Mouse (Mus musculus) adrenal gland, postnatal 25 days (tissue): ENCODE measurements around the gene Skint11. TPM values are rescaled to one million over a fixed set of nuclear protein-coding genes. Genes with fewer than 3 reads are reported as not detected.
"Not testable (repeated sequence)": the region's sequence is repeated elsewhere in the genome, so short reads cannot be mapped to it uniquely, and the experiment has no call there.

Experiments
- DNase-seq: peaks from one replicate; pipeline ENCODE4 v3.0.0; 2021; ENCODE audit warnings: mixed read lengths
- long read RNA-seq: library from polyadenylated mRNA; stranded (forward); transcript quantifications from one replicate; pipeline ENCODE4 v2.0.0, GENCODE M21; 2021
- total RNA-seq: library from RNA; stranded (reverse); gene quantifications from 2 replicates; pipeline ENCODE4 v1.2.3, GENCODE M21; 2021

Skint11 gene
- total RNA-seq = not detected in 2 replicates
- long read RNA-seq = 0 reads

- DNase-seq = no peak
Observed at GRCm38 (mm10) chr4:114163084-114163483, at the start of gene Skint11. TSS of gene Skint11 (plus strand) at chr4:114163384.

- no peak for DNase-seq
Observed at GRCm38 (mm10) chr4:114161149-114161548, 2.0 kb upstream of the Skint11 start.

- not testable (repeated sequence) for DNase-seq
Observed at GRCm38 (mm10) chr4:114172898-114173297, 9.7 kb downstream of the Skint11 start.

- not testable (repeated sequence) for DNase-seq
Observed at GRCm38 (mm10) chr4:114256906-114257305, 93.7 kb downstream of the Skint11 start.

Other genes with a start within 250 kb of the Skint11 start
- not detected in 2 replicates for gene Skint5, start 163.9 kb upstream of the Skint11 start, total RNA-seq
- 0.67 and 0.97 TPM in 2 replicates for gene Trabd2b, start 243.3 kb downstream of the Skint11 start, total RNA-seq